Mouse (Mus musculus): ENCODE measurements around the gene Ifne.

DNA sequence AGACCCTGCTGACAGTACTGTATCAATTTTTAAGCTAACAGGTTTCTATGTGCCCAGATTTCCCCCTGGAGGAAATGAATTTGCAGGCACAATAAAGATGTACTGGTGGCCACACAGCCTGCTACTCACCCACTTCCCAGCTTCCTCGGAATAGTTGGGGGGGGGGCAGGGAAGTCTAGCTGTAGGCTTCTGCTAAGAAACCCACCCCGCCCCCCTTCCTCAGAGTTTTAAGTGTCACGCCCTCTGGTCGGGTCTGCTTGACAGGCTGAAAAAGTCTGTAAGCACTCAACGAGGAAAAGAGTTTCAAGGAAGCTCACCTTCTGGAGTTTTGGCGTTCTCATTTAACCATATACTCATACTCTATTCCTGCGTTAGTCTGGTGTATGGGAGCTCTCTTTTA lies 16.7 kb downstream of the Ifne start:
- no peak for TF ChIP-seq CTCF (IDR thresholded peaks at IDR 0.05; ENCODE audit: low read depth, low read length)
- TF ChIP-seq POLR2A (IDR thresholded peaks at IDR 0.05; ENCODE audit: extremely low read depth, insufficient read depth, low read length): no peak
